Mouse (Mus musculus): ENCODE data around the gene Pnmal1. TPM values are rescaled to one million over a fixed set of nuclear protein-coding genes. Genes with fewer than 3 reads are reported as not detected.

Pnmal1 gene
- polyA plus RNA-seq, 1 experiment = not detected

GRCm38 (mm10) chr7:16944061-16944807 lies 15.2 kb upstream of the Pnmal1 start, which contains the start of gene Pnmal2:
TSS of gene Pnmal2 (plus strand) at chr7:16944682.
- no peak for TF ChIP-seq GATA1 (IDR thresholded peaks at IDR 0.05; ENCODE audit: low read length)

GRCm38 (mm10) chr7:16944808-16945315 lies 14.6 kb upstream of the Pnmal1 start:
- TF ChIP-seq GATA1 (IDR thresholded peaks at IDR 0.05; ENCODE audit: low read length) = no peak

GRCm38 (mm10) chr7:16945419-16945818 lies 14.1 kb upstream of the Pnmal1 start:
- TF ChIP-seq GATA1 (IDR thresholded peaks at IDR 0.05; ENCODE audit: low read length) = no peak

GRCm38 (mm10) chr7:16946441-16947348 lies 12.8 kb upstream of the Pnmal1 start:
- no peak for TF ChIP-seq GATA1 (IDR thresholded peaks at IDR 0.05; ENCODE audit: low read length)

- no peak for TF ChIP-seq GATA1 (IDR thresholded peaks at IDR 0.05; ENCODE audit: low read length)
Observed at GRCm38 (mm10) chr7:16947349-16947895, 12.1 kb upstream of the Pnmal1 start.

GRCm38 (mm10) chr7:16947959-16948361 lies 11.5 kb upstream of the Pnmal1 start:
- TF ChIP-seq GATA1 (IDR thresholded peaks at IDR 0.05; ENCODE audit: low read length) = no peak

GRCm38 (mm10) chr7:16948923-16949458 lies 10.5 kb upstream of the Pnmal1 start:
- TF ChIP-seq GATA1 (IDR thresholded peaks at IDR 0.05; ENCODE audit: low read length) = no peak

- TF ChIP-seq GATA1 (IDR thresholded peaks at IDR 0.05; ENCODE audit: low read length) = no peak
Observed at GRCm38 (mm10) chr7:16949908-16950841, 9.3 kb upstream of the Pnmal1 start.

GRCm38 (mm10) chr7:16950861-16951635 lies 8.4 kb upstream of the Pnmal1 start:
- no peak for TF ChIP-seq GATA1 (IDR thresholded peaks at IDR 0.05; ENCODE audit: low read length)

- no peak for TF ChIP-seq GATA1 (IDR thresholded peaks at IDR 0.05; ENCODE audit: low read length)
Observed at GRCm38 (mm10) chr7:16955712-16956111, 3.8 kb upstream of the Pnmal1 start.

GRCm38 (mm10) chr7:16956410-16957265 lies 2.8 kb upstream of the Pnmal1 start:
- TF ChIP-seq GATA1 (IDR thresholded peaks at IDR 0.05; ENCODE audit: low read length) = no peak

GRCm38 (mm10) chr7:16961678-16962077 lies 2.2 kb downstream of the Pnmal1 start:
- TF ChIP-seq GATA1 (IDR thresholded peaks at IDR 0.05; ENCODE audit: low read length) = no peak

- TF ChIP-seq GATA1 (IDR thresholded peaks at IDR 0.05; ENCODE audit: low read length) = no peak
Observed at GRCm38 (mm10) chr7:16968414-16968813, 8.9 kb downstream of the Pnmal1 start.

Data from G1E-ER4 (cell line).